8 mouse cellular contexts compared by ENCODE assay signal in genomic region chr2:132652476-132652875, GRCm38 (mm10). TPM values are rescaled to one million over a fixed set of nuclear protein-coding genes. Genes with fewer than 3 reads are reported as not detected.
DNase-seq lines count a peak whose midpoint lies in the region; ATAC-seq and TF ChIP-seq lines count a peak whose summit lies in the region.
"Had no signal": no experiment of that assay in that cellular context is flagged by ENCODE, and none has a peak within 500 bp of the region (broad histone marks: within the 10 kb centered on the region; RNA-seq: fewer than 3 reads in every experiment).

No protein-coding gene starts in this region.

- no peak for ATAC-seq in lung, embryonic 14.5 days (ENCODE audit: insufficient read depth)
- ATAC-seq in kidney, embryonic 14.5 days (ENCODE audit: low FRiP score, low TSS enrichment), result peak; percentile 94
- ATAC-seq in neural tube, embryonic 15.5 days (ENCODE audit: low FRiP score), result no peak
- ATAC-seq in megakaryocyte-erythroid progenitor cell, adult 5-6 weeks (replicated peaks; ENCODE audit: low FRiP score, low TSS enrichment, poor library complexity, severe bottlenecking), result no peak

- no peak overlapping the region for H3K4me3 ChIP-seq in lung, embryonic 14.5 days (ENCODE audit: low read depth, low read length)
- H3K4me3 ChIP-seq in kidney, embryonic 14.5 days (ENCODE audit: low read length), result no peak overlapping the region
- H3K4me3 ChIP-seq in neural tube, embryonic 15.5 days (replicated peaks), result no peak overlapping the region

- no peak overlapping the region for H3K4me2 ChIP-seq in lung, embryonic 14.5 days
- 0 out of 2 replicates have a peak overlapping the region, but pooled peaks have one; percentile 3 for H3K4me2 ChIP-seq in kidney, embryonic 14.5 days (replicated peaks; ENCODE audit: low read depth, low read length)
- no peak overlapping the region for H3K4me2 ChIP-seq in neural tube, embryonic 15.5 days

- no peaks in the 10 kb centered on the region for H3K36me3 ChIP-seq in lung, embryonic 14.5 days (ENCODE audit: insufficient read depth)
- no peaks in the 10 kb centered on the region for H3K36me3 ChIP-seq in kidney, embryonic 14.5 days (ENCODE audit: control insufficient read depth, insufficient read depth, low read length)
- H3K36me3 ChIP-seq in neural tube, embryonic 15.5 days, result no peaks in the 10 kb centered on the region

- no peaks in the 10 kb centered on the region for H3K9me3 ChIP-seq in lung, embryonic 14.5 days (ENCODE audit: low read depth, low read length)
- H3K9me3 ChIP-seq in kidney, embryonic 14.5 days (ENCODE audit: control insufficient read depth, low read length), result no peaks in the 10 kb centered on the region
- no peaks in the 10 kb centered on the region for H3K9me3 ChIP-seq in neural tube, embryonic 15.5 days (replicated peaks)

- DNase-seq in lung, embryonic 14.5 days, result peak; percentile 6
- DNase-seq in lung, postnatal 25 days (ENCODE audit: low spot score), result no peak
- peak; percentile 43 for DNase-seq in brain, embryonic 14.5 days (ENCODE audit: low read depth)
- DNase-seq in cerebellum, adult 11-12 months, result no peak
- DNase-seq: layer of hippocampus, postnatal 36 days had no signal

- H3K4me1 ChIP-seq in lung, embryonic 14.5 days (ENCODE audit: insufficient read depth), result no peaks in the 10 kb centered on the region
- H3K4me1 ChIP-seq in kidney, embryonic 14.5 days (ENCODE audit: control insufficient read depth, insufficient read depth, low read length), result peaks cover 2% of the 10 kb centered on the region; the same call in 1 of the 2 replicates
- H3K4me1 ChIP-seq in neural tube, embryonic 15.5 days, result no peaks in the 10 kb centered on the region

- no peak for TF ChIP-seq POLR2A in brain, embryonic 14.5 days (IDR thresholded peaks at IDR 0.05; ENCODE audit: borderline replicate concordance, extremely low read depth, insufficient read depth, insufficient read length, poor library complexity, severe bottlenecking)

- H3K27me3 ChIP-seq in lung, embryonic 14.5 days (ENCODE audit: insufficient read depth, low read length), result no peaks in the 10 kb centered on the region
- no peaks in the 10 kb centered on the region for H3K27me3 ChIP-seq in kidney, embryonic 14.5 days (ENCODE audit: control insufficient read depth, insufficient read depth, low read length)
- no peaks in the 10 kb centered on the region for H3K27me3 ChIP-seq in neural tube, embryonic 15.5 days (replicated peaks)

- H3K9ac ChIP-seq in lung, embryonic 14.5 days, result no peak overlapping the region
- no peak overlapping the region for H3K9ac ChIP-seq in kidney, embryonic 14.5 days (ENCODE audit: low read depth, low read length)
- no peak overlapping the region for H3K9ac ChIP-seq in neural tube, embryonic 15.5 days (replicated peaks)

- 43% methylated on average over 10 of the region's 10 CpGs for WGBS in lung, embryonic 14.5 days
- WGBS in kidney, embryonic 14.5 days, result 12% methylated on average over 10 of the region's 10 CpGs
- WGBS in neural tube, embryonic 15.5 days, result 42% methylated on average over 10 of the region's 10 CpGs

- H3K27ac ChIP-seq in lung, embryonic 14.5 days (ENCODE audit: low read depth), result no peak overlapping the region
- H3K27ac ChIP-seq in kidney, embryonic 14.5 days (ENCODE audit: low read depth, low read length), result 0 out of 2 replicates have a peak overlapping the region, but pooled peaks have one; percentile 24
- 0 out of 2 replicates have a peak overlapping the region, but pooled peaks have one; percentile 1 for H3K27ac ChIP-seq in neural tube, embryonic 15.5 days (replicated peaks)

- TF ChIP-seq CTCF in lung, embryonic 14.5 days (IDR thresholded peaks at IDR 0.05; ENCODE audit: low read depth), result no peak
- no peak for TF ChIP-seq CTCF in brain, embryonic 14.5 days (IDR thresholded peaks at IDR 0.05; ENCODE audit: borderline replicate concordance, extremely low read depth, insufficient read depth, insufficient read length)

RNA-seq across cellular contexts. Expression of gene Shld1, which starts 34.3 kb away (rescaled TPM):
- 12.0 and 12.7 TPM in 2 replicates for polyA plus RNA-seq in lung, embryonic 14.5 days (2014; fragmentation: Nextera tagmentation; extraction: Ambion mirVana)
- polyA plus RNA-seq in brain, embryonic 14.5 days (2012; rRNA removed), result 21.4 and 26.6 TPM in 2 replicates
- polyA plus RNA-seq in kidney, embryonic 14.5 days (2014; fragmentation: Nextera tagmentation; extraction: Ambion mirVana), result 17.3 and 18.2 TPM in 2 replicates
- 20.7 and 23.3 TPM in 2 replicates for polyA plus RNA-seq in neural tube, embryonic 15.5 days (2015; fragmentation: Nextera tagmentation; extraction: Ambion mirVana)
- 1.5 and 6.1 TPM in 2 replicates for total RNA-seq in megakaryocyte-erythroid progenitor cell, adult 5-6 weeks (2014; fragmentation: Nextera tagmentation)
- total RNA-seq in megakaryocyte-erythroid progenitor cell, adult 5-6 weeks (2017), result 5.2 and 6.2 TPM in 2 replicates

Comparison
In these comparisons a context has a peak if more than half of its experiments do, and no peak if none do; other contexts are left out.
1. DNase-seq: peak in lung, embryonic 14.5 days (single experiment) and brain, embryonic 14.5 days (single experiment); none in lung, postnatal 25 days (single experiment) and cerebellum, adult 11-12 months (single experiment).